Mouse (Mus musculus) urinary bladder, postnatal 0 days (tissue): ENCODE data around the gene Harbi1. TPM values are rescaled to one million over a fixed set of nuclear protein-coding genes. Genes with fewer than 3 reads are reported as not detected.

Source experiments
- polyA plus RNA-seq: library from polyadenylated mRNA; unstranded; fragments of >200 nt; fragmentation: Nextera tagmentation; extraction: Ambion mirVana; gene quantifications from 2 replicates; pipeline ENCODE4 v1.2.1, GENCODE M21; 2015

Gene Harbi1
- polyA plus RNA-seq: 10.6 and 12.1 TPM in 2 replicates

DNA sequence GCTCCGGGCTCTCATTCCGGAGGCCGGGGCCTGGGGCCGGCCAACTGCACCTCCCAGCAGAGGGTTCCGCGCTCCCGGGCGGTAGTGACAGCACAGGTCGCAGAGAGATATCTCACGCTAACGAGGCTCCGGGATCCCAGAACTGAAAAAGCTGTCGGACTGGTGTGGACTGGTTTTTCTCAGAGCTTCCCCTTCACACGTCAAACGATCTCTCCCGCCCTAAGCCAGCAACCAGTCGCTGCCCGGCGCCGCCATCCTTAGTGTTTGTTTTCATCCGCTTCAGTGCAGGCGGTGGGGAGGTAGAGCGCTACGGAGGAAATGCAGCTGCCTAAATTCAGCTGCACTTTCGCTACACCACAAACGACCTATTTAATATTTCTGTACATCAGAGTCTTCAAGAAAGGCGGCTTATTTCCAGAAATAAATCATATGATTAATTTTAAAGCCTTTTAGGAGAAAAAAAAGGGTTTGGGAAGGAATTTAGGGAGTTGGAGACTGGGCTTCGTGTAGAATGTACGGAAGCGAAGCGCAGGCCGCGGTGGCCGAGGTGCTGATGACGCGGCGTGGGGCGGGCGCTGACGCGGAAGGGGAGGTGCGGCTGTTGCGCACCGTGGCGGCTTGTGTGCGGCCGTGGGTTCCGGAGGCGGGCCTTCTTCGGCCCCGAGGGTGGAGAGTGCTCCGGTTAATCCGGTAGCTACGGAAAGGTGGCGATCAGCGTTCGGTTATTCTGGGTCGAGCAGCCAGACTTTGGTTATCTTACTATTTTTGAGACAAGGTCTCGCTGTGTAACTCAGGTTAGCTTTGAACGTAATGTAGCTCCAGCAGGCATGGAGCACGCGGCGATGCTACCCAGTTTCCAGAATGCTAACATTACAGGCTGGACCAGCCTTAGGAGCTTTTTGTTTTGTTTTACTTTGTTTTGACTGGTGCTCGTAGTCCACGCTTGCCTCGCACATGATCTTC is at the start of gene Harbi1, which contains the start of gene Atg13:
TSS of gene Harbi1 (plus strand) at position 581 of the 963 bp plus-strand sequence.
TSS of gene Atg13 (minus strand) at position 305 of the 963 bp plus-strand sequence.

GRCm38 (mm10) chr2:91729971-91730821 is 19.5 kb downstream of the Harbi1 start, which contains the start of gene Ambra1:
Ambra1 (plus strand) TSS chr2:91730134.

Other genes with a start within 250 kb of the Harbi1 start
- gene Ckap5, start 184.1 kb upstream of the Harbi1 start, polyA plus RNA-seq: 26.9 and 34.3 TPM in 2 replicates
- 0.36 and 1.4 TPM in 2 replicates for gene F2, start 74.4 kb upstream of the Harbi1 start, polyA plus RNA-seq
- 5.4 and 5.7 TPM in 2 replicates for gene Zfp408, start 61.1 kb upstream of the Harbi1 start, polyA plus RNA-seq
- gene Arhgap1, start 61.0 kb upstream of the Harbi1 start, polyA plus RNA-seq: 190 and 228 TPM in 2 replicates
- gene Atg13, start 276 bp upstream of the Harbi1 start, polyA plus RNA-seq: 17.6 and 18.2 TPM in 2 replicates
- 6.1 TPM in 2 replicates for gene Ambra1, start 19.3 kb downstream of the Harbi1 start, polyA plus RNA-seq
- gene Chrm4, start 216.4 kb downstream of the Harbi1 start, polyA plus RNA-seq: not detected in 2 replicates
- 87.8 TPM in 2 replicates for gene Mdk, start 221.4 kb downstream of the Harbi1 start, polyA plus RNA-seq
- gene Gm9821, start 234.9 kb downstream of the Harbi1 start, polyA plus RNA-seq: 0.93 and 1.1 TPM in 2 replicates